Mouse (Mus musculus) right cerebral cortex, adult 18-20 months (tissue): ENCODE results near the gene Olfr479.
"Not testable (repeated sequence)": the region's sequence is repeated elsewhere in the genome, so short reads cannot be mapped to it uniquely, and the experiment has no call there.

Experiments
- DNase-seq: peaks from one replicate; pipeline ENCODE4 v3.0.0; 2022; ENCODE audit warnings: mixed read lengths

The Olfr479 gene

GRCm38 (mm10) chr7:108050393-108050792, at the start of gene Olfr479:
Olfr479 (plus strand) TSS chr7:108050693.
- no peak for DNase-seq

- DNase-seq = not testable (repeated sequence)
Measured at GRCm38 (mm10) chr7:108014256-108014655, 36.2 kb upstream of the Olfr479 start.

GRCm38 (mm10) chr7:108033889-108034288, 16.6 kb upstream of the Olfr479 start, which contains the start of gene Olfr478:
Olfr478 (minus strand) TSS chr7:108033989.
- no peak for DNase-seq

GRCm38 (mm10) chr7:108067246-108067645, 16.8 kb downstream of the Olfr479 start, which contains the start of gene Olfr480:
Olfr480 (minus strand) TSS chr7:108067346.
- no peak for DNase-seq

- no peak for DNase-seq
Measured at GRCm38 (mm10) chr7:108079555-108079954, 29.1 kb downstream of the Olfr479 start, which contains the start of gene Olfr481. Olfr481 (plus strand) TSS chr7:108079855.

GRCm38 (mm10) chr7:108097486-108097885, 47.0 kb downstream of the Olfr479 start, which contains the start of gene Olfr482:
Olfr482 (minus strand) TSS chr7:108097586.
- DNase-seq = no peak

GRCm38 (mm10) chr7:108100549-108100948, 50.1 kb downstream of the Olfr479 start, which contains the start of gene Olfr483:
Olfr483 (plus strand) TSS chr7:108100849.
- DNase-seq = no peak
